Comparison of ENCODE assay signal across 8 mouse cellular contexts in genomic region chr1:182959251-182959691, GRCm38 (mm10). TPM values are rescaled to one million over a fixed set of nuclear protein-coding genes. Genes with fewer than 3 reads are reported as not detected.
A peak's percentile ranks its signal among the peaks of the same experiment; 100 is the strongest.
DNase-seq lines count a peak whose midpoint lies in the region; TF ChIP-seq lines count a peak whose summit lies in the region.

No protein-coding gene starts in this region.

- peak; percentile 44 for DNase-seq in brain, adult 2 months (ENCODE audit: low read depth, low spot score)
- DNase-seq in heart, adult 18-20 months, result peak; percentile 52 to 60
- DNase-seq in kidney, adult 18-20 months, result peak; percentile 54
- DNase-seq in lung, adult 18-20 months, result peak; percentile 53 to 62
- DNase-seq in spleen, postnatal 4 days (ENCODE audit: low spot score in 2 of 2), result no peak
- DNase-seq in left cerebral cortex, adult 9 months (ENCODE audit: low spot score in 2 of 2), result no peak

- no peak for TF ChIP-seq CTCF in E14TG2a.4 (conservative IDR thresholded peaks at IDR 0.05; ENCODE audit: low read length)
- TF ChIP-seq CTCF in olfactory bulb, adult 2 months (IDR thresholded peaks at IDR 0.05; ENCODE audit: insufficient read depth, low read depth, low read length), result no peak

- peaks cover 73% of the 10 kb centered on the region for H3K4me1 ChIP-seq in E14TG2a.4 (replicated peaks; ENCODE audit: low read depth, low read length)
- peaks cover 22% of the 10 kb centered on the region for H3K4me1 ChIP-seq in olfactory bulb, adult 2 months (ENCODE audit: control insufficient read depth, insufficient read depth, low read length)

- no peak for TF ChIP-seq POLR2A in olfactory bulb, adult 2 months (IDR thresholded peaks at IDR 0.05; ENCODE audit: insufficient read depth, low read depth, low read length)

- H3K36me3 ChIP-seq in E14TG2a.4 (ENCODE audit: insufficient read depth, low read length), result no peaks in the 10 kb centered on the region

- WGBS in olfactory bulb, adult 2 months, result 10% methylated on average over 17 of the region's 17 CpGs

- peak overlapping the region; percentile 63 for H3K4me3 ChIP-seq in E14TG2a.4 (replicated peaks; ENCODE audit: low read length)
- peak overlapping the region; percentile 21 for H3K4me3 ChIP-seq in olfactory bulb, adult 2 months (ENCODE audit: insufficient read depth, low read depth, low read length)

- H3K9me3 ChIP-seq in E14TG2a.4 (ENCODE audit: low read length), result no peaks in the 10 kb centered on the region

- H3K27me3 ChIP-seq in E14TG2a.4 (ENCODE audit: insufficient read depth, low read length), result peaks cover 59% of the 10 kb centered on the region

- H3K27ac ChIP-seq in olfactory bulb, adult 2 months (ENCODE audit: insufficient read depth, low read depth, low read length), result no peak overlapping the region

RNA-seq across cellular contexts. Expression of gene Tlr5, which starts 4.7 kb away (rescaled TPM):
- total RNA-seq in heart, adult 18-20 months (2021), result 1 to 10 TPM; 1.0 to 1.8 TPM
- not detected in 2 replicates for polyA plus RNA-seq in olfactory bulb, adult 2 months (2012; ENCODE audit: insufficient read depth, insufficient read length, low replicate concordance, missing spikeins)

Comparison
In these comparisons a context has a peak if more than half of its experiments do, and no peak if none do; other contexts are left out.
1. DNase-seq: peak in brain, adult 2 months (single experiment), heart, adult 18-20 months (2 of 2), kidney, adult 18-20 months (single experiment) and lung, adult 18-20 months (2 of 2); none in spleen, postnatal 4 days (0 of 2) and left cerebral cortex, adult 9 months (0 of 2).